In genomic region chr10:66853258-66853657, GRCm38 (mm10) we compare ENCODE assay signal across 8 mouse cellular contexts.
A peak's percentile ranks its signal among the peaks of the same experiment; 100 is the strongest.
DNase-seq lines count a peak whose midpoint lies in the region; ATAC-seq lines count a peak whose summit lies in the region.

No protein-coding gene starts in this region.

- no peaks in the 10 kb centered on the region for H3K9me3 ChIP-seq in intestine, embryonic 15.5 days
- H3K9me3 ChIP-seq in midbrain, embryonic 11.5 days (ENCODE audit: control insufficient read depth, low read length): no peaks in the 10 kb centered on the region

- H3K36me3 ChIP-seq in intestine, embryonic 15.5 days: no peaks in the 10 kb centered on the region
- H3K36me3 ChIP-seq in midbrain, embryonic 11.5 days (ENCODE audit: control insufficient read depth, insufficient read depth, low read length): no peaks in the 10 kb centered on the region

- peak overlapping the region; percentile 46 for H3K4me2 ChIP-seq in intestine, embryonic 15.5 days (replicated peaks)
- H3K4me2 ChIP-seq in midbrain, embryonic 11.5 days: no peak overlapping the region

- no peaks in the 10 kb centered on the region for H3K4me1 ChIP-seq in intestine, embryonic 15.5 days (replicated peaks)
- H3K4me1 ChIP-seq in midbrain, embryonic 11.5 days (ENCODE audit: control insufficient read depth, insufficient read depth, low read length): no peaks in the 10 kb centered on the region

- H3K27ac ChIP-seq in intestine, embryonic 15.5 days: no peak overlapping the region
- H3K27ac ChIP-seq in midbrain, embryonic 11.5 days (ENCODE audit: low read depth, low read length): no peak overlapping the region

- H3K27me3 ChIP-seq in intestine, embryonic 15.5 days (replicated peaks): no peaks in the 10 kb centered on the region
- no peaks in the 10 kb centered on the region for H3K27me3 ChIP-seq in midbrain, embryonic 11.5 days (ENCODE audit: control insufficient read depth, insufficient read depth, low read length)

- intact Hi-C loops in left cerebral cortex, postnatal 4 days (cut with DNase I): no loop called here

- H3K4me3 ChIP-seq in intestine, embryonic 15.5 days (replicated peaks): no peak overlapping the region
- H3K4me3 ChIP-seq in midbrain, embryonic 11.5 days (ENCODE audit: low read depth, low read length): no peak overlapping the region

- DNase-seq in adrenal gland, adult 2 months: peak; percentile 86
- DNase-seq in embryo, embryonic 10.5 days (ENCODE audit: low spot score): peak; percentile 91
- DNase-seq in gastrocnemius, postnatal 4 days (ENCODE audit: low spot score in 2 of 2): peak; percentile 75 to 86
- DNase-seq in left cerebral cortex, postnatal 4 days: peak; percentile 84
- DNase-seq in midbrain, embryonic 11.5 days (ENCODE audit: low spot score, missing footprints): peak; percentile 98
- DNase-seq in right cerebral cortex, postnatal 4 days: peak; percentile 96
- DNase-seq in yolk sac, embryonic 10.5 days (ENCODE audit: low spot score): peak; percentile 71

- peak; percentile 61; the same call in 1 of the 2 replicates for ATAC-seq in intestine, embryonic 15.5 days
- peak; percentile 62; the same call in 1 of the 2 replicates for ATAC-seq in midbrain, embryonic 11.5 days (ENCODE audit: low FRiP score)

- H3K9ac ChIP-seq in intestine, embryonic 15.5 days: no peak overlapping the region
- no peak overlapping the region for H3K9ac ChIP-seq in midbrain, embryonic 11.5 days (ENCODE audit: low read length)

- WGBS in intestine, embryonic 15.5 days: 10% methylated on average over 13 of the region's 13 CpGs
- WGBS in midbrain, embryonic 11.5 days: 9% methylated on average over 13 of the region's 13 CpGs
